Mouse (Mus musculus): ENCODE data around the gene Gm16442.
"Not testable (repeated sequence)": the region's sequence is repeated elsewhere in the genome, so short reads cannot be mapped to it uniquely, and the experiment has no call there.

DNA sequence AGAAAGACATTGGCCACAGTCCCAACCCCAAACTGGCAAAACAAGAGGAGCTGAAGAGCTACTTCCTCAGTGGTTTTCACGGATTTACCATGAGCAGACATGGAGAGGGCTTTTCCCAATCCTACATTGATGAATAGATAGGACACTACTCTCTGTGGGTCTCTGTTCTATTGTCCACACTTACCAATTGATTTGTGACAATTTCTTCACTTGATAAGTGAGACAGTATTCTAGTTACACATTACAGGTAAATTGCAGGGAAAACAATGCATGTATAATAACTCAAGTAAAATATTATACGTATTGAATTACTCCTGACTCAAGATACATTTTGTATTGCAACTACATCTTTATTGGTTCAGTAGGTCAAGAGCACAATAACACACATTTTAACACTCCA lies at the start of gene Gm16442:
- TF ChIP-seq MAFK (IDR thresholded peaks at IDR 0.05; ENCODE audit: borderline replicate concordance, low read depth, low read length); POLR2AphosphoS2 (IDR thresholded peaks at IDR 0.05; ENCODE audit: low read length); KAT2A (conservative IDR thresholded peaks at IDR 0.05; ENCODE audit: low read depth, low read length); POLR2A (IDR thresholded peaks at IDR 0.05; ENCODE audit: control insufficient read depth in 1 of 2, insufficient read depth in 1 of 2, low read depth in 1 of 2, low read length in 2 of 2, poor library complexity in 1 of 2); E2F4 (IDR thresholded peaks at IDR 0.05; ENCODE audit: borderline replicate concordance, low read depth, low read length); CTCF (IDR thresholded peaks at IDR 0.05 in 2 of 3, conservative IDR thresholded peaks at IDR 0.05 in 1 of 3; ENCODE audit: control insufficient read depth in 1 of 3, insufficient read depth in 1 of 3, low read depth in 2 of 3, low read length in 3 of 3, poor library complexity in 1 of 3, severe bottlenecking in 1 of 3); RCOR1 (IDR thresholded peaks at IDR 0.05; ENCODE audit: low read depth, low read length); TBP (IDR thresholded peaks at IDR 0.05; ENCODE audit: low read depth, low read length); NRF1 (IDR thresholded peaks at IDR 0.05; ENCODE audit: insufficient read depth, low read depth, low read length, poor library complexity, severe bottlenecking): not testable (repeated sequence)

Measured in MEL (cell line).